Mouse (Mus musculus) erythroblast, embryonic 14.5 days (primary cell): ENCODE results near the gene Exoc7. TPM values are rescaled to one million over a fixed set of nuclear protein-coding genes. Genes with fewer than 3 reads are reported as not detected.

ENCODE experiments used
- H3K27me3 ChIP-seq: 2 replicates; pipeline ENCODE4 v1.6.1; 2012; ENCODE audit warnings: inconsistent platforms; ENCODE audit not compliant: control insufficient read depth
- H3K36me3 ChIP-seq: 2 replicates; pipeline ENCODE4 v1.6.1; 2012; ENCODE audit warnings: mild to moderate bottlenecking, inconsistent platforms; ENCODE audit not compliant: control insufficient read depth
- H3K4me1 ChIP-seq: 2 replicates; pipeline ENCODE4 v1.6.1; 2012; ENCODE audit warnings: inconsistent platforms; ENCODE audit not compliant: control insufficient read depth
- H3K4me3 ChIP-seq: replicated peaks from 2 replicates; pipeline ENCODE3; 2012; ENCODE audit warnings: moderate library complexity, mild to moderate bottlenecking, inconsistent platforms
- H3K9me3 ChIP-seq: 2 replicates; pipeline ENCODE4 v1.6.1; 2012; ENCODE audit warnings: low read length, inconsistent platforms, mixed read lengths; ENCODE audit not compliant: control insufficient read depth
- GATA1 ChIP-seq: IDR thresholded peaks from 2 replicates; pipeline ENCODE4 v1.6.1; 2012; ENCODE audit warnings: low read length, inconsistent platforms, mixed read lengths
- TAL1 ChIP-seq: IDR thresholded peaks from 3 replicates; pipeline ENCODE4 v1.6.1; 2012; ENCODE audit warnings: low read length, inconsistent platforms, mixed read lengths
- polyA plus RNA-seq: library from polyadenylated mRNA; stranded (reverse); fragments of >175 nt; gene quantifications from 2 replicates; pipeline ENCODE4 v1.2.3, GENCODE M21; 2012

Exoc7 gene
- 0.84 and 0.94 TPM in 2 replicates for polyA plus RNA-seq

DNA sequence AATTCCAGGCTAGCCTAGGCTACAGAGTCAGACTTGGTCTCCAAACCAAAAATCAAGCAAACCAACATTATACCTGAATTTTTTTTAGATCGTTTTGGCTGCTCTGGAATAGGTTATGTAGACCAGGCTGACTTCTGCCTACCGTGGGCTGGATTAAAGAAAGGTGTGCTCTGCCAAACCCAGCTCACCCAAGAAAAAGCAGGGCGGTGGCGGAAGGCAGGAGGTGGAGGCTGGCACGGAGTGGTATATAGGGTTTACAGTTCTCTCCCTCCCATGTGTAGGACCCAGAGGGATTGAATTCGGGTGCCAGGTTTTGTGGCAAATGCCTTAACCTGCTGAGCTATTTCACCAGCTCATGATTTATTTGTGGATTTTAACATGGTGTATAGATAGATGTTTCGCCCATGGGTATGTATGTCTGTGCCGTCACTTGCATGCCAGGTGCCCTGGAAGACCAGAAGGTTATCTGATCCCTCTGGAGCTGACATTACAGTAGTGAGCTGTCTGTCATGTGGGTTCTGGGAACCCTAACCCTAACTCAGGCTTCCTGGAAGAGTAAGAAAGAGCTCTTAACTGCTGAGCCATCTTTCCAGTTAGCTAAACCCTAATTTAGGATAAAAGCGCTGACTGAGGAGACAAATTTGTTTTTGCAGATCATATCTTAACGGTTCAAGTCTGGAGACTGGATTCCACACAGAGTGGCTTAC, at the start of gene Exoc7:
Exoc7 (minus strand) TSS at position 215 of the 707 bp plus-strand sequence.
- TF ChIP-seq GATA1 (no peak), TAL1 (no peak)

DNA sequence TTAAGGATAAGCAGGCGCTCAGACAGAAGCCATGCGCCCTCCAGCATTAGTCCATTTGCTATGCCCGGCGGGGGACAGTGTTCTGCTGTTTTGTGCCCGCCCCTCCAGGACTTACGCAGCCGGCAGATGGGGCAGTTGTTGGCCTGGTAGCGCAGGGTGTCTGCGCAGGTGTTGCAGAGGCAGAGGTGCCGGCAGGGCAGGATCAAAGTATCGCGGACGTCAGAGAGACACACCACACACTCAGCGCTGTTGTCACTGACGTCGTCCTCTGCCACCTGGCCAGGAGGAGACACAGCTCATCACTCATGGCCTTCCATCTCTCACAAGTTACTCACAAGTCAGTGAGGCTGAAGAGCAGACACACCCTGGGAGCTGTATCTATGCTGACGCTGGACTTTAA, 47.5 kb upstream of the Exoc7 start:
- H3K36me3 ChIP-seq = no peaks in the 10 kb centered on the region
- 0 out of 2 replicates have a peak, but pooled peaks cover 2% of the 10 kb centered on the region for H3K27me3 ChIP-seq
- H3K4me3 ChIP-seq = no peak overlapping the region
- TF ChIP-seq GATA1 = no peak
- peaks cover 2% of the 10 kb centered on the region; the same call in 1 of the 2 replicates for H3K4me1 ChIP-seq
- no peaks in the 10 kb centered on the region for H3K9me3 ChIP-seq

More for the DNA sequence above, at the start of gene Exoc7:
- Histone ChIP-seq H3K9me3 (peaks cover 5% of the 10 kb centered on the region; the same call in 1 of the 2 replicates), H3K27me3 (no peaks in the 10 kb centered on the region), H3K4me3 (peak within 1 kb of the TSS; percentile 83), H3K4me1 (peaks cover 32% of the 10 kb centered on the region), H3K36me3 (peaks cover 25% of the 10 kb centered on the region)

DNA sequence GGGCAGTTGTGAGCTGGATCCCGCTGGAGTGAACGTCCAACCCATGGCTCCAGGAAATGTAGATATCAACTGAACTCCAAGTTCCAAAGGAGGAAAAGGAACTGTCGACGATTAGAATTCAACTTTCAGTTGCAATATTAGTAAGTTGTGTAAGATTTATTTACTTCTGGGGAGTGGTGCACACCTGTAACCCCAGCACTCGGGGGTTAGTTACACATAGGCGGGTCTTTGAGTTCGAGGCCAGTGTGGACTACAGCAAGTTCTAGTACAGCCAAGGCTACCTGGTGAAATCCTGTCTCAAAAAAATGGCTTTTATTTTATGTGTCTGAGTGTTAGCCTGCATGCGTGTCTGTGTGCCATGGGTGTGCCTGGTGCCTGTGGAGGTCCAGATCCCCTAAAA, 46.5 kb upstream of the Exoc7 start:
- Histone ChIP-seq H3K27me3 (0 out of 2 replicates have a peak, but pooled peaks cover 2% of the 10 kb centered on the region), H3K36me3 (no peaks in the 10 kb centered on the region), H3K4me1 (peaks cover under 1% of the 10 kb centered on the region; the same call in 1 of the 2 replicates), H3K4me3 (no peak overlapping the region), H3K9me3 (no peaks in the 10 kb centered on the region)
- no peak for TF ChIP-seq TAL1
- no peak for TF ChIP-seq GATA1

DNA sequence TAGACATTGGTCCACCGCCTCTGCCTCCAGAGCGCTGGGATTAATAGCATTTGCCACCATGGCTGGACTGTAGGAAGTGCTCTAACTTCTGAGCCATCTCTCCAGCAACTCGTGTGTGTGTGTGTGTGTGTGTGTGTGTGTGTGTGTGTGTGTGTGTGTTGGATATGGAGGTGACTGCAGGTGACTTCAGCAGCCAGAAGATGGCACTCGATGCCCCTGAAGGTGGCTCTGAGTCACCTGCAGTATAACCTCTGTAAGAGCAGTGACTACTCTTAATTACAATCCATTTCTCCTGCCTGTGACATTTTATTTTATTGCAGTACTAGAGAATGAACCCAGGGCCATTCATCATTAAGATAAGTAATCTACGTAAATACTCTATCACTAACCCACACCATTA, 44.3 kb upstream of the Exoc7 start:
- Histone ChIP-seq H3K4me1 (no peaks in the 10 kb centered on the region), H3K36me3 (no peaks in the 10 kb centered on the region), H3K27me3 (0 out of 2 replicates have a peak, but pooled peaks cover 2% of the 10 kb centered on the region), H3K4me3 (no peak overlapping the region), H3K9me3 (no peaks in the 10 kb centered on the region)
- no peak for TF ChIP-seq TAL1
- no peak for TF ChIP-seq GATA1

DNA sequence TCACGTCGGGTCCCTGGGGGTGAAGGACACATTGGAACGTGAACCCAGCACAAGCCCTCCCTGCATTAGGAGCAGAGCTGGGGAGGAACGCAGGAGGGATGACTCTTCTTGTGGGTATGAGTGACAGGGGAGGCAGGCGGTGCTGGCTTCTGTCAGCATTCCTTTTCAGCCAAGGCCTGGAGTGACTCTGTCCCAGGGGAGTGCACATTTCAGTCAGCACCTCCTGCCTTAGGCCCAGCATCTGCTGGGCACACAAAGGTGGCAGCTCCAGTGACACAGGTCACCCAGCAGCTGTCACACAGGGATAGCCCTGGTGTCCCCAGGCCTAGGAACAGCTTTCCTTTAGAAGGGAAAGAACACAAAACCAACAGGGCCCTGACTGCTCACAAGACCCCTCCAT, 40.9 kb upstream of the Exoc7 start:
- no peaks in the 10 kb centered on the region for H3K27me3 ChIP-seq
- no peaks in the 10 kb centered on the region for H3K4me1 ChIP-seq
- H3K9me3 ChIP-seq = no peaks in the 10 kb centered on the region
- no peak for TF ChIP-seq GATA1
- TF ChIP-seq TAL1 = no peak
- H3K4me3 ChIP-seq = no peak overlapping the region
- H3K36me3 ChIP-seq = no peaks in the 10 kb centered on the region

DNA sequence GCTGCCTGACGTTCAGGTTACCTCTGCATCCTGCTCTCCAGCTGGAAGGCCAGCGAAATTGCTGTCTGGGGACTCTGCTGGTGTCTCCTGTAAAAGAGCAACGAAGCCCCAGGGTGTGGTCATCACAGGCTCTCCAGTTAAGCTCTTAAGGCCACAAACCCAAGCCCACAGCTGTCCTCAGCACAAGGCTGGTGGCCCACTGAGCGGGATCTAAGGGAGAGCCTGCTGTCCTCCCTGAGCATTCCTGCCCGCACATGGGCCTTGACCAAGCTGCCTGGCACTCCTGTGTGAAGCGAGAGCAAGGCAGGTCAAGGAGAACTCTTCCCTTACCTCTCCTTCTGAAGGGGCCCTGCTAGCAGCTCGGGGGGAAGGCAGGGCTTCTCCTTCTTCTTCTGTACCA, 40.0 kb upstream of the Exoc7 start:
- Histone ChIP-seq H3K9me3 (no peaks in the 10 kb centered on the region), H3K36me3 (no peaks in the 10 kb centered on the region), H3K27me3 (no peaks in the 10 kb centered on the region), H3K4me1 (no peaks in the 10 kb centered on the region), H3K4me3 (no peak overlapping the region)
- TF ChIP-seq GATA1 = no peak
- no peak for TF ChIP-seq TAL1

DNA sequence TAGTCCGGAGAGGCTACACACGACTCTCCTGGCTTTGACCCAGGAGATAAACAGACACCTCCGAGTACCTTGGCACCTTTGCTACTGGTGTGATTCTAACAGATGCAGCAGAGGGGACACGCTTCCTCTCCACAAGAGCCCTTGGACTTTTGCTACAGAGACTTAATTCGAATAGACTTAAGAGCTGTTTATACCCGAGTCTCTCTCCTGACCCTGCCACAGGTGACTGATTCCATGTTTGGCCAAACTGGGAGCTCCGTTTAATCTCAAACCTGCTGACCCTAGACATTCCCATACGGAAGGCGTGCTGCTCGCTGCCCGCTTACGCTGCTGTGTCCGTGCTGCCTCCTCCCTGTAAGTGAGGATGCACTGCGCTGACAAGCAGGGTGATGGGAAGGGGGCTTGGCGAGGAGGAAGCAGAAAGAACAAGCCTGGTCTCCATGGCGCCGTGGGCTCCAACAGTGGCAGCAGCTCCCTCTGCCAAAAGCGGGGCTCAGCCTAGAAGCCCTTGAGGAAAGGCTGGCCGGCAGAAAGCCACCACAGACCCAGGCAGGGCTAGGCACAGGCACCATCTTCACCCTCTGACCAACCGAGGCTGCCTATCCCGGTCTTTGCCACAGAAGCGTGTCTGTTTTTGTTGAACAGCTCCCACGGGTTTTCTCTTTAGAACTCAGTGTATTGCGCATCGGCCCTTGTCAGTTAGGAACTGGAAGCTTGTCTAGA, 35.2 kb upstream of the Exoc7 start:
- no peak for TF ChIP-seq GATA1
- no peak for TF ChIP-seq TAL1
- H3K4me3 ChIP-seq = no peak overlapping the region
- no peaks in the 10 kb centered on the region for H3K9me3 ChIP-seq
- peaks cover 13% of the 10 kb centered on the region for H3K27me3 ChIP-seq
- peaks cover 2% of the 10 kb centered on the region; the same call in 1 of the 2 replicates for H3K4me1 ChIP-seq
- H3K36me3 ChIP-seq = no peaks in the 10 kb centered on the region

DNA sequence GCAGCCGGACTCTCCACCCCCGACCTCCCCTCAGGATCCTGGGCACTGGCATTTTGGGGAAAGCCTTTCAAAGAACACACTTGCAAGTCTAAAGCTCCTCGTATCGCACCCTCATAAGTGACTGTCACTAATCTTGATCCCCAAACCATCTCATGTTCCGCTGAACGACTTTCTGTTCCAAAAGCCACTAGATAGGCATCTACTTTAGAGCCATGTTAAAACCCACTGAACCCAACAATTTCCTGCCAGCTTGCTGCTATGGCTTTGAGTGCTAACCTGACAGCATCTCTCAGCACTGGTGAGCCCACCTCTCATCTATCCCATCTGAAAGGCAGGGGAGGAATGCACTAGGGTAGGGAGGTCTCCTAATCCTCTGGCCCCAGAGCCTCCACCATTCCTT, 30.5 kb upstream of the Exoc7 start:
- Histone ChIP-seq H3K4me1 (peaks cover 18% of the 10 kb centered on the region), H3K36me3 (no peaks in the 10 kb centered on the region), H3K27me3 (peaks cover 60% of the 10 kb centered on the region), H3K4me3 (no peak overlapping the region), H3K9me3 (peaks cover 3% of the 10 kb centered on the region; the same call in 1 of the 2 replicates)
- TF ChIP-seq TAL1 (no peak), GATA1 (no peak)

DNA sequence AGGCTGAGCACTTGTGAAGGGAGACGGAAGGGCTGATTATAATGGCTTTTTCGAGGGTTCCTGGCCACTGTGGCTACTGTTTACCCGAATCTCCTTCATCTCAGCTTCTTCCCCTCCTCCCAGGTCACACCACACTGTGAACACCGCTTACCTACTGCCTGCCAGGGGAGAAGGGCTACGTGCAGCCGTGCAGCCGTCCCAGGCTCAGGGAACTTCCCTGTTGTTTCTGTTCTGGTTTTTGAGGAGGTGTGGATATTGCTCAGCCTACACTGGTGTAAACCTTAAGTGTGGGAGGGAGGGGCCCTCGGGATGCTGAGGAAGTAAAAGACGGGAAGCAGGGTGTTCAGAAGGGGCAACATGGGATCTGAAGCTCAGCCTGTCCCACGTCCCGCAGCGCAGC, 30.0 kb upstream of the Exoc7 start:
- H3K27me3 ChIP-seq = peaks cover 64% of the 10 kb centered on the region
- peaks cover 18% of the 10 kb centered on the region for H3K4me1 ChIP-seq
- no peak overlapping the region for H3K4me3 ChIP-seq
- no peaks in the 10 kb centered on the region for H3K36me3 ChIP-seq
- no peak for TF ChIP-seq GATA1
- no peak for TF ChIP-seq TAL1
- H3K9me3 ChIP-seq = peaks cover 3% of the 10 kb centered on the region; the same call in 1 of the 2 replicates
